Mouse (Mus musculus) liver, embryonic 14.5 days (tissue): ENCODE results near the gene Cyp11a1.

ENCODE experiments used
- CTCF ChIP-seq: IDR thresholded peaks from 2 replicates; pipeline ENCODE4 v1.5.1; 2016; ENCODE audit warnings: antibody characterized with exemption, low read depth, control low read depth
- EP300 ChIP-seq: IDR thresholded peaks from 2 replicates; pipeline ENCODE4 v1.6.1; 2016; ENCODE audit warnings: antibody characterized with exemption, low read depth

DNA sequence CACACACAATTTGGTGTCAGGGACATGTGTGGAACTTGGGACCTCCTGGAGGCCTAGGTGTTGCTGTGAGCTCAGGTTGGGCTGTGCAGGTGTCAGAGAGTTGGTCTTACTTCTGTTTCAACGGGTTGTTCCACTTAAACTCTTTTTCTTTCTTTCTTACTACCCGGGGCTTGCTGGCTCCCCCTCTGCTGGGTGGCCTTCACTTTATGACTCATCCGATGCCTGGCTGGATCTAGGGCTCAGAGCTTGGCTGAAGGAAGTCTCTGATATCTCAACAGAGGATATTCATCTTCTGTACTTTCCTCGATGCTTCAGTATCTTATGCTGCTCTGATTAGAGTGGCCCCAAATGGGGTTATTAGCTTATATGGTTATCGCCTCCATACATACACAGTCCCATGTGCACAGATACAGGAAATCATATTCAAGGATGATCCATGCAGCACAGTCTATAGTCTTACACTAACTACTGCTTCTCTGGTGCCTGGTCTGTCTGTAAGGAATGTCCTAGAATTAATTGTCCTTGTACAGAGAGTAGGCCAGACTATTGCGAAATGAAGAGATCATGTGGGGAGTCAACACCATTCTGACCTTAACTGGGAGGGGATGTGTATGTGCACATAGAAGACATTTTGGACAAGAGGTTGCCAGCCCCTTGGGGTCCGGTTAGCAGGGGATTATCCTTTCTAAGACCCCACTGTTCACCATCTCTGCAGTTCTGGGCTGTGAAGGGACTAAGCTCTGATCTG is 29.9 kb downstream of the Cyp11a1 start:
- TF ChIP-seq EP300 (no peak), CTCF (no peak)
